Mouse (Mus musculus) megakaryocyte, embryonic 14.5 days (primary cell): ENCODE measurements around the gene Cd5.

Experiments
- FLI1 ChIP-seq: IDR thresholded peaks from 2 replicates; pipeline ENCODE4 v1.6.1; 2012; ENCODE audit warnings: low read length, inconsistent platforms, mixed read lengths
- GATA1 ChIP-seq: IDR thresholded peaks from 3 replicates; pipeline ENCODE4 v1.6.1; 2012; ENCODE audit warnings: mixed read lengths, low read length, inconsistent platforms, borderline replicate concordance

DNA sequence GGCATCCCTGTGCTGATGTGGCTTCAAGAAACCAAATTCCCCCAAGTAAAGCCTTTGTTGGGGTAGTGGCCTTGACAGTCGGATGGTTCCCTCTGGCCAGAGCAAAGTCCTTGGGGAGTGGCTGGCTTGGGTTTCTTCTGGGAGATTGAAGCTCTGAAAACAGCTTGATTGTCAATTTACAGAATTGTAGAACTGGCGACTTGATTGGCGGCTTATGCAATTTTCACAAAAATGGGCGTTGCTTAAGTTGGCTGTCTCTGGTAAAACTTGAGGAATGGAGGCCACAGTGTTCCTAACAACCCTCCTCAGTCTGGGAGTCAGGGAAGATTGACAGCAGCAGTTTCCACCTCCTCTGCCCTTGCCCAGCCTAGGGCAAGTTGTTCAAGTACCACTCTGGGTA, 46.4 kb downstream of the Cd5 start:
- TF ChIP-seq FLI1 (no peak), GATA1 (no peak)
